Mouse (Mus musculus) myocyte (in vitro differentiated cells): ENCODE data around the gene Usp31.

Experiments
- CEBPB ChIP-seq: IDR thresholded peaks from 2 replicates; pipeline ENCODE4 v1.6.1; 2011; ENCODE audit warnings: mild to moderate bottlenecking, moderate library complexity; ENCODE audit not compliant: poor library complexity, insufficient read depth, severe bottlenecking
- MAX ChIP-seq: IDR thresholded peaks from one replicate; pipeline ENCODE4 v1.6.1; 2011; ENCODE audit warnings: low read depth, mild to moderate bottlenecking, control low read depth
- MYOD1 ChIP-seq, 3 experiments: IDR thresholded peaks; one replicate each; pipeline ENCODE4 v1.6.1; 2011; ENCODE audit warnings: control low read depth in 2 of 3, low read depth in 2 of 3, mild to moderate bottlenecking in 2 of 3, moderate library complexity in 1 of 3; ENCODE audit not compliant: insufficient read length in 2 of 3, control insufficient read depth in 1 of 3
- MYOG ChIP-seq, 3 experiments: IDR thresholded peaks; one replicate each; pipeline ENCODE4 v1.6.1; 2011; ENCODE audit warnings: control low read depth in 2 of 3, low read depth in 2 of 3, mild to moderate bottlenecking in 2 of 3; ENCODE audit not compliant: insufficient read length in 2 of 3, control insufficient read depth in 1 of 3, insufficient read depth in 1 of 3
- POLR2A ChIP-seq: IDR thresholded peaks from one replicate; pipeline ENCODE4 v1.6.1; 2011; ENCODE audit warnings: low read depth, mild to moderate bottlenecking, control low read depth, moderate library complexity; ENCODE audit not compliant: insufficient read length
- POLR2AphosphoS2 ChIP-seq: IDR thresholded peaks from one replicate; pipeline ENCODE4 v1.6.1; 2011; ENCODE audit warnings: low read depth, control low read depth; ENCODE audit not compliant: insufficient read length
- TCF12 ChIP-seq: IDR thresholded peaks from one replicate; pipeline ENCODE4 v1.6.1; 2011; ENCODE audit warnings: mild to moderate bottlenecking, control low read depth; ENCODE audit not compliant: poor library complexity, insufficient read depth, severe bottlenecking
- TCF3 ChIP-seq: IDR thresholded peaks from one replicate; pipeline ENCODE4 v1.6.1; 2011; ENCODE audit warnings: low read depth, control low read depth; ENCODE audit not compliant: insufficient read length
- USF1 ChIP-seq: IDR thresholded peaks from one replicate; pipeline ENCODE4 v1.6.1; 2011; ENCODE audit warnings: low read depth, mild to moderate bottlenecking, control low read depth, moderate library complexity

- TF ChIP-seq MYOG (IDR thresholded peaks at IDR 0.05; ENCODE audit: control insufficient read depth in 1 of 3, insufficient read depth in 1 of 3, insufficient read length in 2 of 3, low read depth in 2 of 3) (no peak), TCF3 (no peak), TCF12 (no peak), CEBPB (no peak), POLR2A (no peak), POLR2AphosphoS2 (no peak), USF1 (no peak), MAX (no peak), MYOD1 (IDR thresholded peaks at IDR 0.05; ENCODE audit: control insufficient read depth in 1 of 3, insufficient read length in 2 of 3, low read depth in 2 of 3) (no peak)
These were observed 25.9 kb downstream of the Usp31 start for GRCm38 (mm10) chr7:121681191-121681590.
